Mouse (Mus musculus) hindbrain, embryonic 15.5 days (tissue): ENCODE data around the gene Gm3045. TPM values are rescaled to one million over a fixed set of nuclear protein-coding genes. Genes with fewer than 3 reads are reported as not detected.

Source experiments
- ATAC-seq: fragments of 200-750 bp; cut with Nextera tagmentation; 2 replicates; pipeline ENCODE4 v1.8.0; 2017; ENCODE audit warnings: low read depth, moderate number of reproducible peaks, moderate TSS enrichment; ENCODE audit not compliant: low FRiP score
- H3K27ac ChIP-seq: fragments of 300-500 bp; sonication (generic); replicated peaks from 2 replicates; pipeline ENCODE4 v1.5.1; 2015; ENCODE audit warnings: mild to moderate bottlenecking, inconsistent platforms
- H3K27me3 ChIP-seq: fragments of 300-500 bp; sonication (generic); 2 replicates; pipeline ENCODE4 v1.6.1; 2015; ENCODE audit warnings: control low read depth, inconsistent platforms
- H3K36me3 ChIP-seq: fragments of 300-500 bp; sonication (generic); 2 replicates; pipeline ENCODE4 v1.6.1; 2015; ENCODE audit warnings: control low read depth, inconsistent platforms
- H3K4me1 ChIP-seq: fragments of 300-500 bp; sonication (generic); replicated peaks from 2 replicates; pipeline ENCODE4 v1.6.1; 2015; ENCODE audit warnings: control low read depth, inconsistent platforms
- H3K4me2 ChIP-seq: fragments of 300-500 bp; sonication (generic); 2 replicates; pipeline ENCODE4 v1.6.1; 2015; ENCODE audit warnings: moderate library complexity, mild to moderate bottlenecking, inconsistent platforms
- H3K4me3 ChIP-seq: fragments of 300-500 bp; sonication (generic); 2 replicates; pipeline ENCODE4 v1.5.1; 2015; ENCODE audit warnings: mild to moderate bottlenecking, inconsistent platforms
- H3K9ac ChIP-seq: fragments of 300-500 bp; sonication (generic); 2 replicates; pipeline ENCODE4 v1.6.1; 2015; ENCODE audit warnings: inconsistent platforms
- H3K9me3 ChIP-seq: fragments of 300-500 bp; sonication (generic); 2 replicates; pipeline ENCODE4 v1.6.1; 2016; ENCODE audit warnings: control low read depth, inconsistent platforms
- WGBS: fragments of 180-500 bp; shearing (Covaris S2); methylation state at CpG from one replicate; pipeline ENCODE4 v1.1.7; 2015; 5-methylcytosine and 5-hydroxymethylcytosine counted together
- polyA plus RNA-seq: library from polyadenylated mRNA; unstranded; fragments of >200 nt; fragmentation: Nextera tagmentation; extraction: Ambion mirVana; gene quantifications from 2 replicates; pipeline ENCODE4 v1.2.1, GENCODE M21; 2015

Gm3045 gene
- polyA plus RNA-seq, 1 experiment from 2014 or later: not detected

- peak; percentile 35; the same call in 1 of the 2 replicates for ATAC-seq
- no peak overlapping the region for H3K27ac ChIP-seq
- peaks cover 5% of the 10 kb centered on the region for H3K27me3 ChIP-seq
- no peak overlapping the region for H3K4me3 ChIP-seq
- H3K9me3 ChIP-seq: no peaks in the 10 kb centered on the region
- H3K36me3 ChIP-seq: no peaks in the 10 kb centered on the region
- H3K4me2 ChIP-seq: no peak overlapping the region
- H3K4me1 ChIP-seq: 0 out of 2 replicates have a peak, but pooled peaks cover 7% of the 10 kb centered on the region
- H3K9ac ChIP-seq: no peak overlapping the region
- 52% methylated on average over 13 of the region's 13 CpGs for WGBS
Observed at GRCm38 (mm10) chr13:56418685-56419483, 7.5 kb upstream of the Gm3045 start.

DNA sequence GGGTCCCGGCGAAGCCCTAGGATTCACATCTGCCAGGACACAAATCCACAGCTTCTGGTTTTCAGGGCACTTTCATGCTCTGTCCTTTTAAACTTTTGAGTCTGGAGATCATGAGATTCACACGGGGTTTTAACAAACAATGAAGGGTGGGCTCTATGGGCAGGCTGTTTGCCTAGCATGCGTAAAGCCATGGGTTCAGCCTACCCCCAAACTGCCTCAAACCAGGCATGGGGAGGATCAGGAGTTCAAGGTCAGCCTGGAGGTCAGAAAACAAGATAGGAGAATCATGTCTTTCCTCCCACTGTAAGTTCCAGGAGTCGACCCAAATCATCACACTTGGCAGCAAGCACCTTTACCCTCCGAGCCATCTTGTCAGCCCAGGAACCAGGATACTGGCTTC is 6.9 kb upstream of the Gm3045 start:
- H3K36me3 ChIP-seq: no peaks in the 10 kb centered on the region
- peaks cover 7% of the 10 kb centered on the region for H3K27me3 ChIP-seq
- H3K9me3 ChIP-seq: no peaks in the 10 kb centered on the region
- 0 out of 2 replicates have a peak, but pooled peaks cover 7% of the 10 kb centered on the region for H3K4me1 ChIP-seq
- H3K4me3 ChIP-seq: no peak overlapping the region
- no peak overlapping the region for H3K9ac ChIP-seq
- no peak overlapping the region for H3K27ac ChIP-seq
- WGBS: 85% methylated on average over 6 of the region's 6 CpGs
- ATAC-seq: no peak
- H3K4me2 ChIP-seq: no peak overlapping the region

- no peak overlapping the region for H3K9ac ChIP-seq
- H3K9me3 ChIP-seq: no peaks in the 10 kb centered on the region
- peaks cover 7% of the 10 kb centered on the region for H3K27me3 ChIP-seq
- H3K27ac ChIP-seq: no peak overlapping the region
- H3K4me1 ChIP-seq: 0 out of 2 replicates have a peak, but pooled peaks cover 7% of the 10 kb centered on the region
- no peak overlapping the region for H3K4me2 ChIP-seq
- H3K36me3 ChIP-seq: no peaks in the 10 kb centered on the region
- WGBS: 26% methylated on average over 16 of the region's 16 CpGs
- H3K4me3 ChIP-seq: no peak overlapping the region
- peak; percentile 49; the same call in 1 of the 2 replicates for ATAC-seq
Observed at GRCm38 (mm10) chr13:56422072-56422723, 4.2 kb upstream of the Gm3045 start.

DNA sequence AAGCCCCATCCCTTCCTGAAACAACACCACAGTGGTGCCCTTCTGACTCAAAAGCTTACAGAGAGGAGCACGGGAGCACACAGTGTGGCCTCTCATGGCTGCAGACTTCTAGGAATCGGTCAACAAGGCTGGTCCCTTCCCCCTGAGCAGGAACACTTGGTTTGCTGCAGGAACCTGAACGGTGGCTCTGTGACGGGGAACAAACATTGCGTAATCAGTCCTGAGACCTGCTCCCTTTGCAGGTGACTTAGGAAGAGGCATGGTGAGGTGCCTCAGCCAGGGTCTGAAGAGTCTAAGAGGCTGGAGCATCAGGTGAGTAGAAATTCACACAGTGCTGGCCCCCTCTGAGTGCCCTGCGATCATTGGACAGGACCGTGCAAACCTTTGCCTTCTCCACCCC is 463 bp upstream of the Gm3045 start:
- 86% methylated on average over 7 of the region's 7 CpGs for WGBS
- Histone ChIP-seq H3K9me3 (no peaks in the 10 kb centered on the region), H3K4me3 (no peak overlapping the region), H3K27me3 (peaks cover 24% of the 10 kb centered on the region), H3K4me1 (0 out of 2 replicates have a peak, but pooled peaks cover 7% of the 10 kb centered on the region), H3K4me2 (no peak overlapping the region), H3K36me3 (no peaks in the 10 kb centered on the region), H3K9ac (no peak overlapping the region), H3K27ac (no peak overlapping the region)
- ATAC-seq: no peak

DNA sequence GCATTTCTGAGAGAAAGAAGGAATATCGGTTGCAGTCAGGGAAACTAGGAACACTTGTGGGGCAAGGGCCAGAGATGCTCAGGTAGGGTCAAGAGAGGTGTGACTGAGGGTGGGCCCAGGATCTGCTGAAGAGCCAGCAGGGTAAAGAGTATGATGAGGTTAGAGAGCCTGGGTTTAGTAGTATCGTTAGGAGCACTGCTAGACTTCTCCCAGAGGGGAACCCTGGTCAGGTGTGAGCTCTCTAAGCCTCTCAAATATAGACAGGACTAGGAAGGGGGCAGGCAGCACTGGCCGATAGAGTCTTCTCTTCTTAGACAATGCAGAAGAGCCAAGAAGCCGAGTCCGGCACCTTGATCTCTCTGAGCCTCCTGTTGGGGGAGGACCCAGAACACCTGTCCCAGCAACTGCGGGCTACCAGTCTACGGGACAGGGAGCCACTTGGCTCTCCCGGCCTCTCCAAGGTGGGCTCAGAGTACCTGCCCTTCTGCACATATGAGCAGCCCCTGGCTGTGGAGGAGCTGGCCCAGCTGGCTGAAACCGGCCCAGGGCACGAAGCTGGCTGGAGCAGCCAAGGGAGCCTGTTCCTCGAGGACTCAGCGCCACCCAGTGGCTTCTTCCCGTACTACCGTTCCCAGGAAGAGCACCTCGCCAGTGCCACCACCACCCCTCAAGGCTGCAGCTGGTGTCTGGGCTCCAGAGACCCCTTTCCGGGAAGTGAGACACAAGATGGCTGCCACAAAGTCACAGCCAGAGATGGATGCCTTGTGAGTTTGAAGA is 2.5 kb downstream of the Gm3045 start:
- no peak overlapping the region for H3K4me3 ChIP-seq
- no peak overlapping the region for H3K9ac ChIP-seq
- H3K4me2 ChIP-seq: no peak overlapping the region
- H3K9me3 ChIP-seq: no peaks in the 10 kb centered on the region
- peaks cover 19% of the 10 kb centered on the region; the same call in 1 of the 2 replicates for H3K27me3 ChIP-seq
- peak; percentile 75; the same call in 1 of the 2 replicates for ATAC-seq
- 36% methylated on average over 16 of the region's 16 CpGs for WGBS
- no peaks in the 10 kb centered on the region for H3K36me3 ChIP-seq
- no peak overlapping the region for H3K27ac ChIP-seq
- peaks cover 6% of the 10 kb centered on the region for H3K4me1 ChIP-seq

DNA sequence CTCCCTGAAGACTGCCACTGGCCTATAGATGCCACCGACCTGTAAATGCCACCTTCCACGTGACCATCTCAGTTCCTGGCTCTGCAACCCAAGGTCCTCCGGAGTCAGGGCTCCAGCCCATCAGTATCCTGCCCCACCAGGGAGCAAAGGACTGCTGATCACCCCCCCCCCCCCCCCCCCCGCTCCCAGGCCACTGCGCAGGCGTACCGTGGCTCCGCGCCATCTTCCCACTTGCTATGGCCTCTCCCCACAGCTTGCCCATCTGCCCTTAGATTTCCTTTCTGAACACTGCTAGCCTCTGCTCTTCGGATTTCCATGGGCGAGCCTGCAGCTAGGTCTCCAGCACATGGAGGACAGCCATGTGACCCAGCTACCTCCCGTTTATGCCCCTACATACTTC is 6.1 kb downstream of the Gm3045 start:
- no peaks in the 10 kb centered on the region for H3K36me3 ChIP-seq
- H3K4me3 ChIP-seq: no peak overlapping the region
- no peak overlapping the region for H3K4me2 ChIP-seq
- H3K27me3 ChIP-seq: peaks cover 39% of the 10 kb centered on the region
- peaks cover 14% of the 10 kb centered on the region for H3K4me1 ChIP-seq
- ATAC-seq: no peak
- 84% methylated on average over 12 of the region's 12 CpGs for WGBS
- H3K9ac ChIP-seq: no peak overlapping the region
- H3K9me3 ChIP-seq: no peaks in the 10 kb centered on the region
- no peak overlapping the region for H3K27ac ChIP-seq

- no peaks in the 10 kb centered on the region for H3K36me3 ChIP-seq
- H3K4me3 ChIP-seq: no peak overlapping the region
- WGBS: 11% methylated on average over 10 of the region's 10 CpGs
- no peaks in the 10 kb centered on the region for H3K9me3 ChIP-seq
- peaks cover 21% of the 10 kb centered on the region for H3K4me1 ChIP-seq
- no peak overlapping the region for H3K27ac ChIP-seq
- peaks cover 44% of the 10 kb centered on the region for H3K27me3 ChIP-seq
- no peak for ATAC-seq
- no peak overlapping the region for H3K9ac ChIP-seq
- H3K4me2 ChIP-seq: no peak overlapping the region
Observed at GRCm38 (mm10) chr13:56433466-56433865, 7.1 kb downstream of the Gm3045 start.

GRCm38 (mm10) chr13:56434311-56434751 is 7.9 kb downstream of the Gm3045 start:
- no peaks in the 10 kb centered on the region for H3K9me3 ChIP-seq
- H3K4me3 ChIP-seq: no peak overlapping the region
- peaks cover 47% of the 10 kb centered on the region for H3K27me3 ChIP-seq
- no peaks in the 10 kb centered on the region for H3K36me3 ChIP-seq
- no peak for ATAC-seq
- WGBS: 79% methylated on average over 9 of the region's 9 CpGs
- no peak overlapping the region for H3K27ac ChIP-seq
- no peak overlapping the region for H3K9ac ChIP-seq
- H3K4me2 ChIP-seq: no peak overlapping the region
- peaks cover 26% of the 10 kb centered on the region for H3K4me1 ChIP-seq

DNA sequence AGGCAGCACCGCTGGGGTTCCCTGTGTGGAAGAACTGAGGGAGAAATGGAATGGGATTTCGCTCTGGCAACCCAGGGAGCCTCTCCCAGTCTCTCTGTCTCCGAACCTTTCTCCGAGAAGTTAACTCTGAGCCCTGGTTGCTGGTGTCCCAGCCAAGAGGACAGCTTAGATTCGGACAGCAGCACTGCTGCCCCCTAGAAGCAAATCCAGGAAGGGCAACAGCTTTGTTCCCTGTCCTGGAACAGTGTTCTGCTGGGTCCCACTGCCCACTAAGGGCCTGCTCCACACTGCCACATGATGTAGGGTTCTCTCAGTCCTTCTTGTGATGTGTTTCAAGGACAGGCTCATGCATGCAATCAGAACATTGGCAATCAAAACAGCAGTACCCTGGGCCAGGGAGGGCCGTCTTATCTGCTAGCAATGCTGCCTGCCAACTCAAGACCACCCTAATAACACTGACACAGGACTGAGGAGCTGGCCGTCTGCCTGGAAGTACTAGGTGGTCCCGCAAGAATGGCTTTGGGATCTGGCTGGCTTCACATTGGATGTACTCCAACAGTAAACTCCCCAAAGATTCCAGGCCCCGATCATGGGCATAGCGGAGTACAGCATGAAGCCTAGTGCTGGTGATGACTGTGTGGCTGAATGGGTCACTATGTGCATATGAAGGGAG is 9.4 kb downstream of the Gm3045 start:
- 52% methylated on average over 10 of the region's 10 CpGs for WGBS
- no peak overlapping the region for H3K4me2 ChIP-seq
- no peaks in the 10 kb centered on the region for H3K36me3 ChIP-seq
- H3K4me3 ChIP-seq: no peak overlapping the region
- peaks cover 26% of the 10 kb centered on the region for H3K4me1 ChIP-seq
- no peaks in the 10 kb centered on the region for H3K9me3 ChIP-seq
- H3K27me3 ChIP-seq: peaks cover 54% of the 10 kb centered on the region
- H3K27ac ChIP-seq: no peak overlapping the region
- no peak overlapping the region for H3K9ac ChIP-seq
- ATAC-seq: no peak

DNA sequence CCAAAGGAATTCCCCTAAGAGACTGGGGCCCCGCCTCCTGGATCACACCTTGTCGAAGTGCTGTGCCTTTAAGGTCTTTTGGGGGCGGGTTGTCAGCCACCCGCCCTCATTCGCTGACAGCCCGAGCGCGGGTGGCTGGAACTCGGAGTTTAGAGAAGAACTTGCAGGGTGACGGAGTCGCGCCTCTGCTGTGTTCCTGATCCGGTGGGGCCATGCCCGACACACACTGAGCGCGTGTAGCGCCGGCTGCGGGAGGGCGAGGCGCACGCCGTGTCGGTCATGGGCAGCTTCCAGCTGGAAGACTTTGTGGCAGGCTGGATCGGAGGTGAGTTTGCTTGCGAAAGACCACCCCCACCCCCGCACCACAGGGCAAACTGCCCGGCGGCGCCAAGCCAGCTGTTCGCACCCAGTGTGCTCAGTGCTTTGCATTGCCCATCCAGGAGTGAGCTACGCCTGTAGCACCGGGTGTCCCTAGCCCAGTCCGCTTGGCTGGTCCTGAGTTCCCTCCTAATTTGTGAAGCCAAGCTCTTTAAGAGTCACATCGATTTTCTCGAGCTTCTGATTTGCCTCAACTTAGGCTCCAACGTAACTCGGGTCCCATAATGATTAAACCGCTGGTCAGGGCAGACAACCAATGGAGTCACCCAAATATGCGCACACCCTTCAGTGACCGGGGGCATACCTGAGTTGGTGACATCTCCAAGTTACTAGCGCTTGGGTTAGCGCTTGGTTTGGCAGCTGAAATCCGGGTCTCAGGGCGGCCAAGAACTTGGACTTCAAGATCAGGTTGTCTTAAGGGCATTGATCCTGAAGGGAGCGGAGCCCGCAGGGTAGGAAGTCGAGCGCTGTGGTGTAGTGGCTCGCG is 12.0 kb downstream of the Gm3045 start, which contains the start of gene Slc25a48:
Slc25a48 (plus strand) TSS at position 145 of the 865 bp plus-strand sequence.
- Histone ChIP-seq H3K4me3 (peak within 1 kb of the TSS; percentile 33), H3K9ac (no peak within 1 kb of the TSS), H3K27ac (no peak within 1 kb of the TSS), H3K27me3 (peaks cover 59% of the 10 kb centered on the region), H3K9me3 (no peaks in the 10 kb centered on the region), H3K36me3 (no peaks in the 10 kb centered on the region), H3K4me1 (peaks cover 24% of the 10 kb centered on the region), H3K4me2 (peak within 1 kb of the TSS; percentile 61)
- 3% methylated on average over 51 of the region's 51 CpGs for WGBS
- no peak for ATAC-seq

DNA sequence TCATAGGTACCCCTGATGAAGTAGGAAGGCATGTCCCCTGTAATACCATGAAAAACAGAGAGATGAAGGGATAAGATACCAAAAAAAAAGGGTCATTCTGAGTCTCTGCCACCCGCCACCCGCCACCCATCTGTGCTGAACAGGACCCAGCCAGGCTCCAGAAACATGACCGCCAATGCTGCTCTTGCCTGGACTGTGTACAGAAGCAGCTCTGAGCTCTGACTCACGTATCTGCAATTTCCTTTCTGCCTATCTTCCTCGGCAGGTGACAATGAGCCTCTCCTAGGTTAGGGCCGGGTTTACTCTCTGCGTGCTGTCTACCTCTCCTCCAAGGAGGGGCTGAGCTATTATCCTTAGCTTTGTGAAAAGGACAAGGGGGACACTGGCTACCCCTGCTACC is 17.0 kb downstream of the Gm3045 start:
- H3K36me3 ChIP-seq: no peaks in the 10 kb centered on the region
- 84% methylated on average over 7 of the region's 7 CpGs for WGBS
- H3K9ac ChIP-seq: no peak overlapping the region

More for the DNA sequence above, 17.0 kb downstream of the Gm3045 start:
- H3K4me2 ChIP-seq: no peak overlapping the region
- no peak overlapping the region for H3K27ac ChIP-seq
- peaks cover 30% of the 10 kb centered on the region for H3K27me3 ChIP-seq
- H3K4me1 ChIP-seq: peaks cover 5% of the 10 kb centered on the region
- no peaks in the 10 kb centered on the region for H3K9me3 ChIP-seq
- no peak overlapping the region for H3K4me3 ChIP-seq
- ATAC-seq: no peak
